Mouse (Mus musculus): ENCODE measurements at regions not wholly inside any gene's neighbourhood (a gene's known extent, or its start where the extent isn't known, plus 50 kb on each side); places are given as distances from the start of the nearest gene placed in this dataset.

DNA sequence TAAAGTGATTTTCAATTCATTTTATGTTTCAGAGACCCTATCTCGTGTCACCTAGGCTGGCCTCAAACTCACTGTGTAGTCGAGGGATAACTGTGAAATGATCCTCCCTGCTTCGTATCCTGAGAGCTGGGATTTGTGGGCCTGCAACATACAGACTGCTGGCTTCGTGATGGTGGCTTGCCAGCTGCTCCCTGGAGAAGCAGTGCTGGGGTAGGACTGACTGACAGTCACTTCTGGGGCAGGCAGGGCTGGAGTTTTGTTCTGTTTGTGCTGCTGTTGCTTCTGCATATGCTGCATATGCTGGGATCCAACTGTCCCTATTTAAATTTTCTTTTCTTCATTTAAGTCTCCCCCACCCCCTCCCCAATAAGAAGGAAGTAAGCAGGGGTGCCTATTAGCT is 1217.0 kb upstream of the A1bg start:
- ATAC-seq (replicated peaks; ENCODE audit: low read depth, poor library complexity, severe bottlenecking), result no peak

DNA sequence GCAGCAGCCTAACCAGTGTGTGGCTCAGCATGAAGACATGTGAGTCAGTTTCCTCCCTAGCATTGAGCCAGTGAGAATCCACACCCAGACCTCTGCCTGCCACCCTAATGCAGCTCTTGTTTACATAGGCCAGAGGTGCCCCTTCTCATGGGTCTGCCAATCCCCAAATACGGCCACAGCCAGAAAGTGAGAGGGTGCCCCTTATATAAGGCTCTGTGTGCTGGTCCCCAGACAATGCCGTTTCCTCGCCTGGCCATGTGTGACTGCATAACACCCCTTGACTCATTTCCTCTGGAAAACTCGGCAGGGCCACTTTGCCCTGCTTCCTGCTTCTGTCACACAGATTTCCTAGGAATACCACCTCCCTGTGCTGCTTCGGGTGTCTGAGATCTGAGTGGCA is 1216.4 kb upstream of the A1bg start:
- ATAC-seq (replicated peaks; ENCODE audit: low read depth, poor library complexity, severe bottlenecking), result no peak

DNA sequence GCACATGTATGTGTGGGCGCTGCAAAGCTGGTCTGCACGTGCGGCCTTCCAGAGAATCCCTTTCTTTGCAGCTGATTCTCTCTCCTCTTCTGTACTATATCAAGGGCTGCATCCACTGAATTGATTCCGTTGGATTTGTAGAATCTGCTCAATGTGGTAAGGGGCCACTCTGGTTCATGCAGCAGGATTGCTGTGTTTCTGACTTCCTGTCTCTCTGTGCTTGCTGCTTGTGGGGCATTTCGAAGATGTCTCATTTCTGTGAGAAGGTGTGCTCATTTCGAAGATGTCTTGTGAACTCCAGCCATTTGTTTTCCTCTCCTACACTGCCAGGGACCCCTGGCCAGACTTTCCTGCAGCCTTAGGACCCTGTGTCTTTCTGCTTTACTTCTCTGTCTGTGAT is 1215.9 kb upstream of the A1bg start:
- ATAC-seq (replicated peaks; ENCODE audit: low read depth, poor library complexity, severe bottlenecking), result no peak

DNA sequence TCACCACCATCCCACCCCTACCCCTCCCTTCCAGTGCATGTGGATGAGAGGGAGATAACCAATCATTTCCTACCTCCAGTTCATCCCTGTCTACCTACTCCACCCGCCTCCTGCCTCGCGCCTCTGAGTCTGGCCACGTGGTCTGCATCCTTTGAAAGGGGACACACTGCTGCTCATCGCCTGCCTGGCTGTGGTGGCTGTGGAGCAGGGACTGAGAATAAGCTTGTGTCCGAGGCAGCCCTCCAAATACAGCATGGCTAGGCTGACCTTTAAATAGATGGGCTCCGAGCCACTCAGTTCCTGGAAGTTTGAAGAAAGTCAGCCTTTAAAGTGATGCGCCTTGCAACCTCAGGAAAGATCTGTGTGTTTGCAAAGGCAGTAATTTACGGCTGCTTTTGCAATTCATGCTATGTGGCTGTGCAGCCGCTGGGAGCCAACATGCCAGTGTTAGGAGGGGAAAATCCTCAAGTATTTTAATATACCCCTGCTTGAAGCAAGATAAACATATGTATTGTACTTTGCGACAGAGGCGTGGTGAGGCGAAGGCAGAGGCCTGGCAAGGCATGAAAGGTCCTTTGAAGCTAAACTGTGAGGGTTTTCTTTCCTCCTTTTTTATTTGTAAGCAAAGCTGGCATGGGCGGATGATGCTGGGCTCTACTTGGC is 1214.3 kb upstream of the A1bg start:
- no peak for ATAC-seq (replicated peaks; ENCODE audit: low read depth, poor library complexity, severe bottlenecking)

DNA sequence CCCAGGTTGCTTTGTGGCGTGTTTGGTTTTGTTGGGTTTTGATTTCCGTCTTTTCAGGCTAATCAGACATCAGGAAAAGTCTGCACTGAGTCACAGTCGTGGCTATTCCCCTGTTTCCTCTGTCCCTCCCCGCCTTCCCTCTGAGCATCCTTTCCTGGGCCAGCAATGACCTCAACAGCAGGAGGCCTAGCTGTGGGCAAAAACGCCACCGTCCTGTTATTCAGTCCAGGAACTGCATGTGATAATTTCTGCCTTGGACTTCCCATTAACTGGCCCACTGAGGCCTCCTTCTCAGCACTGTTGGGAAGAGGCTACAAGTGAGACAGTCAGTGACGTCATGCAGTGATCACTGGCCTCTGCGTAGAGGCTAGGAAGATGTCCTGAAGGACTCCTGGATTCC is 1212.0 kb upstream of the A1bg start:
- no peak for ATAC-seq (replicated peaks; ENCODE audit: low read depth, poor library complexity, severe bottlenecking)

DNA sequence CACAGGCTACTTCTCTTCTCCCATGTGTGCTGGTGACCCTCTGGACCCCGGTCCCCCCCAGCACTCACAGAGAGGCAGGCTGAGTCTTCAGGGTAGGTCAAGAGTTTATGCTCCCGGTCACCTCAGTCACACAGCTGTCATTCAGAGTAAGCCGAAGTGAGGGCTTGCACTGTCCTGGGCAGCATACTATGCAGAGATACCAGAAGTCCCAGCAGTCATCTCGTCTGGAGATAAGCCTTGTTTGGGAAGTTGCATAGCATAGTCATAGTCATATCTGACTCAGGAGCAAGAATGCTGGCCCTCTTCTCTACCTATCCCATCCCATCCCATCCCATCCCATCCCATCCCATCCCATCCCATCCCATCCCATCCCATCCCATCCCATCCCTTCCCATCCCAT is 1211.5 kb upstream of the A1bg start:
- no peak for ATAC-seq (replicated peaks; ENCODE audit: low read depth, poor library complexity, severe bottlenecking)

DNA sequence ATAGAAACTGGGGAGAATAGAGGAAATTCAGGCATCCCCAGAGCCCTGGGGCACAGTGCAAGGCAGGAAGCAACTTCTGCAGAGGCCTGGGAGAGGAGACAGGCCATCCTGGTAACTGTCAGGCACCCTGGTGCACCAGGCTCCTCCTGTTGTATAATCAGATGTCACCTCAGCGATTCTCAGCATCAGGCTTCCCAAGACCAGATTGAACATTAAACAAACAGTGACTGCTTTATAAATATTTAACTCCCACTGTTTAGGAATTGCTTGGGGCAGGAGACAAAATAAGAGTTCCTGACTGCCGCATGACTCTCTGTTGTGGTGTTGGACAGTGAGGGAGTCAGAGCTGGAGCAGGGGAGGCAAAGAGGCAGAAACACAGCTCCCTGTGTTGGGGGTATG is 1210.1 kb upstream of the A1bg start:
- ATAC-seq (replicated peaks; ENCODE audit: low read depth, poor library complexity, severe bottlenecking), result no peak

DNA sequence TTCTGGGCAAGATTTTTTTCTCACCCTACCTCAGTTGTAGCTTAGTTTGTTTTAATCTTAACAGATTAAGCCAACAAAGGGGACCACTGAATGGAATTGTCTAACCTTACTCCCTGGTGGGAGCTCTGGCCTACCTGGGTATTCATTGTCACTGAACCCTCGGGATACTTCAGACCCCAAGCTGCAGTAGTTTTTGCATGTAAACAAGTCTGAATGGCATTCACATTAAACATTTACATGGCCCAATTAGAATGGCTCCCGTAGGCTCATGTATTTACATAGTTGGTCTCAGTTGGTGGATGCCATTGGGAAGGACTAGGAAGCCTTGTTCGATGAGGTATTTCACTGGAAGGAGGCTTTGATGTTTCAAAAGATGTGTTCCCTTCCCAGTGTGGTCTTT is 1208.9 kb upstream of the A1bg start:
- no peak for ATAC-seq (replicated peaks; ENCODE audit: low read depth, poor library complexity, severe bottlenecking)

DNA sequence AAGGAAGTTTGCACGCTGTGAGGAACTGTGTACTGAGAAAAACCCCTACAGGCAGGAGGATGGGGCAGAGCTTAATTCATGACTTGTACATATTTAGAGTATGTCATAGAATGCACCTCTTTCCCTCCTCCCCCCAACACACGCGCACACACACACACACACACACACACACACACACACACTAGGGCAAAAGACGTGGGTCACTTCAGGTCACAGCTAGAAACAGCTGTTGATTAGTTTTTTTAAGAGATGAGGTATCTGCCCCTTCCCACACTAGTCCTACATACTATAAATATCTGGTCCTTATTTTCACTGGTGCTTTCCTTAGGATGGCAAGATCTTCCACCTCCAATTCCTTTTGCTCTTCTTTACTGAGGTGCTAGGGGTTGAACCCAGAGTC is 1207.7 kb upstream of the A1bg start:
- ATAC-seq (replicated peaks; ENCODE audit: low read depth, poor library complexity, severe bottlenecking), result no peak

DNA sequence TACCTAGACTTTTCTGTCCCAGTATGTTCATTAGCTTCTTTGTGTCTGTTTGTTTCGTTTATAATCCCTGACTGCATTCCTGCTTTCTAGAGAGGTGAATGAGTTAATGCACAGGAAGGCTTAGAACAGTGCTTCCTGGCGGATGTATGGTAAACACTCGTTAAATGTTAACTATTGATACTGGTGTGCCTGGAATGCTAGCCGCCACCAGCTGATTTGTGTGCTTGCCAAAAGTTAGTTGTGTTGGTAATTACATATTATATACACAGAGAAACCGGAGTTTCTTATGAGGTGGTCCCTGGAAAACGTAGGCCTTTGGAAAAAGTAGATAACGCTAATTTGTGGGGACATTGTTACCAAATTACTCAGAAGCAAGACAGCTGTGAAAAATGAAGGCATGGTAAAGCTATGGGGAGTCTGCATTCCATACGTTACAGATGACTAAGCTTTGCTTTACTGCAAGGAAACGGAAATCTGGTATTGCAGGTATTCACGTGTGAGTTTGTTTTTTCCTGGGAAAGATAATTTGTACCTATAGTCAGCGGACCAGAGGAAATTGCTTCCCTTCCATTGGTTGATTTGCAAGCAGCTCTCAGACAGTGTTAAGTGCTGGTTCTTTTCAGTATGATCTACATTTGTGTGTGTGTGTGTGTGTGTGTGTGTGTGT is 1205.9 kb upstream of the A1bg start:
- ATAC-seq (replicated peaks; ENCODE audit: low read depth, poor library complexity, severe bottlenecking), result no peak

DNA sequence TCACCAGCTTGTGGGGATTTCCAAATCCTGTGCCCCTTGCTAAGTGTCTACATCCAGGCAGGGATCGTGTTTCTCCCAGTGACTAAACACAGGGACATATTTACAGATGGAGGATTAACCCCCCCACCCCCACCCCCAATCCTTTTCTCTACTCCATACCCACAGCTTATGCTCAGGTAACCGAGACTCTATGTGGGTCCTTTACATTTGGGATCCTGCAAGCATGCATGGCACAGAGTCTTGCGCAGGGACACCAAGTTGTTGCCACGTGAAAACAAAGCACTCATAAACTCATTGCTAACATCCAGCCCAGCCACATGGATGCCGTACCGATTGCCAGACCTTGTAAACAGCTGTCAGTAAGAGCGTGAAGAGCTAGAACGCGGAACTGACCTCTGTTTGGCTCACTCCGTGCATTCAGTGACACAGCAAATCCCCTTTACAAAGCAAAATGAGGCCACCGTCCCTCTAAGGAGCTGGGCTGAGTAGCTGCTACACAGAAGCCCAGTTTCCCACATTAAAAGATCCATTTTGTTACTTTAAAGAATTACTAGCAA is 1204.9 kb upstream of the A1bg start:
- peak; percentile 84 for ATAC-seq (replicated peaks; ENCODE audit: low read depth, poor library complexity, severe bottlenecking)

DNA sequence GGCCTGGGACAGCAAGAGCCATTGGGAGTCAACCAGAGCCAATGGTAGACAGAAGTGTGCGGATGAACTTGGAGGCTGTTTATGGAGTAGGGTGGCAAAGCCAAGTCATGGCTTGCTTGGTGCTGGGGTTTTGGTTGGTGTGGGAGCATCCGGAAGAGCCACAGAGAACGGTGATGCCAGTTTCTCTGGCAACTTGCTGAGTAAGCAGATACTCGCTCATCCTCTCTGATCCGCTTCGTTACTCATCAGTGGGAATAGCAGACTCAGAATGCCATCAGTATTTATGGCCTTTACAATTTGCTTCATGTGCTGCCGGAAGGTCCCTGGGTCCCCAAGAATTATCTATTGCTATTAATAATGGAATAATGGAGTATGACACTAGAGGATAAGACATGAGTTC is 1202.9 kb upstream of the A1bg start:
- no peak for ATAC-seq (replicated peaks; ENCODE audit: low read depth, poor library complexity, severe bottlenecking)

DNA sequence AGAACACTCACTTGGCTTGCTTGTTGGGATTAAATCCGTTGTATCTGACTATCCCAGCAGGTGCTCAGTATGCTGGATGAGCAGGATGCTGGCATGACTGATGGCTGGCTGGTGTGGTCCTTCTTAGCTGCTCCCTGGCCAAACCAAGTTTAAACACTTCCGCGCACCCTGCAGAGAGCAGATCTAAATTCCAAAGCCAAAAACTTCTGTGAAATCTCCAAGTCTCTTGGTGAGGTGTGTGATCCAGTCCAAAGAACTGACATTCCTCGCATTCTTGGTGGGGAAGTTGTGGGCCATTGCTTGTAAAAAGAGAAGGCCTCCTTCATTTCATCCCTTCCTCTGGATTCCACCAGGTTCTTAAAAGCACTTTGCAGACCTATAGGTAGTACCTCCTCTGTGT is 1200.9 kb upstream of the A1bg start:
- ATAC-seq (replicated peaks; ENCODE audit: low read depth, poor library complexity, severe bottlenecking), result no peak

DNA sequence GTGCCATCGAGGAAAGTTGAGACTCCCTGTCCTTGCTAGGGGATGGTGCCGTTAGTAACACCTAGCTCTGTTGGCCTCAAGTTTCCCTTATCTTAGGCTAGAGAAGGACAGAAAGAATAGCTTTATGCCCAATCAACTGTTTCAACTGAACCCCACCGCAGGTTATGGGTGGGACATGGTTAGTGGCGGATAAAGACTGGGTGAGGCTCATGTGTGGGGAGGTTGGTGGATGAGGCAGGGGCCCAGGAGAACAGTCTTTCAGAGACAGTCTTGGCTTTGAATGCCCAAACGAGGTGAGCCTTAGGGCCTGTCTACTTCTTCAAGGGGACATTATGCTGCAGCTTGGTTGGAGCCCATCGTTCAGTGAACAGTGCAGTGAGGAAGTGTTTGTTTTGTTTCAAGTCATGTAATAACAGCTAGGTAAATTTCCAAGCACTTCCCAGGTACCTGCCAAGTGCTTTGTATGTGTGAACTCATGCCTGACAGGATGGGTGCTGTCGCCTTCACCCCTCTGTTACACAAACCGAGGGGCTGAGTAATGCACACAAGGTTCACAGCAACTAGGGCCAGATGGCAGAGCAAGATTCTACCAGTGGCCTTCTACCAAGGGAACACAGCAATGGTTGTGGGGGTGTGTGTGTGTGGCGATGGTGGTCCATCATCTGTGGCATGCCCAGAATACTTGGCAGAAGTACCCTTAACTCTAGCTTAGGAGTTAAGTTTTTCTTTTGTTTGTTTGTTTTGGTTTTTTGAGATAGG is 1199.6 kb upstream of the A1bg start:
- ATAC-seq (replicated peaks; ENCODE audit: low read depth, poor library complexity, severe bottlenecking), result no peak; the same call in 1 of the 2 replicates

DNA sequence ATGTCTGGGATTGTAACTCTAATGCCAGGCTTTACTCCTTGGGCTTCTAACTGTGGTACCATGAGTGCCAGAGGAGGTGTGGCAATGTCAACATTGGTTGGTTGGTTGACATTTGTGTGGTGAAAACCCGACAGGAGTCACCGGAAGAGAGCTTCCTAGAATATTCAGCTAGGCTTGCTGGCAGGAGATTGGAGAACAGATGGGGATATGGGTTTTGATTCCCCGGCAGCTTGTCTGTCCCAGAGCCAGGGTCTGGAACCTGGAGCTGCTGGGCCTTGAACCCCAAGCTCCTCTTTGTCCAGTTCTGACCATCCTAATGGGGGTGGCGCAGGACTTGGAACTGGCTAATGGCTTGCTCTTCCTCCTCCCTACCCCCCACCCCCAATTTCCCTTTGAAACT is 1198.9 kb upstream of the A1bg start:
- ATAC-seq (replicated peaks; ENCODE audit: low read depth, poor library complexity, severe bottlenecking), result no peak

DNA sequence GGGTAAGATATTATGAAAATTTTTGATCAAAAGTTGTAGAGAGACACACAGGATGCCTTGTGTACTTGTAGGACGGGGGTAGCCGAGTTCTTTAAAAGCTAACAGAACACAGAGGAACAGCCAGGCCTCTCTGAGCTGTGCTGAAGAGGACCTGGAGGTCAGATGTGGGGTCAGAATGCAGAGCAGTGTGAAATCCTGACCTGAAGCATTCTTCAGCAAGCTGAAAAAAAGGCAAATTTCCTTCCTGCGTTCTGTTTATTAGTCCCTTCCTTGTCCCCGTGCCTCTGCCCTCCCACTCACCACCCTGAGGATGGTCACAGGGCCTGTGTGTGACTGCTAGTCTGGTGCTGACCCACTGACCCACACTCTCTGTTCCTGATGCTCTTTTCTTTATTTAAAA is 1197.9 kb upstream of the A1bg start:
- ATAC-seq (replicated peaks; ENCODE audit: low read depth, poor library complexity, severe bottlenecking), result no peak

DNA sequence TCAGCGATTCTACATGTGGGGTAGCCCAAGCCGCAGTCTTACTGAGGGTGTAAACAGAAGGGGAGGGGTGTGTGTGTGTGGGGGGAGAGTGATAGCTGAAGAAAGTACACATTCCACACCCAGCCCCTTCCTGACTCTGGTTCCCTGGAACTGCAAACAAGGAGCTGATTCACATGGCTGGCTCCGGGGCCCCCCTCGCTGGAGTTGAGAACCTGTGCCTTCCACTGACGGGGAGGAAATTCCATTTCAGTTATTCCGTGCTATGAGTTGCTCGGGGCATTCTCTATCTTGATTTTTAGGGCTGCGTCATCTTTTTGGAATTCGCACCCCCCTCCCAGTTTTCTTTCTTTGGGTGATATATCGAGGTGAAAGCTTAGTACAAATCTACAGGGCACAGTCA is 1196.2 kb upstream of the A1bg start:
- no peak for ATAC-seq (replicated peaks; ENCODE audit: low read depth, poor library complexity, severe bottlenecking)

DNA sequence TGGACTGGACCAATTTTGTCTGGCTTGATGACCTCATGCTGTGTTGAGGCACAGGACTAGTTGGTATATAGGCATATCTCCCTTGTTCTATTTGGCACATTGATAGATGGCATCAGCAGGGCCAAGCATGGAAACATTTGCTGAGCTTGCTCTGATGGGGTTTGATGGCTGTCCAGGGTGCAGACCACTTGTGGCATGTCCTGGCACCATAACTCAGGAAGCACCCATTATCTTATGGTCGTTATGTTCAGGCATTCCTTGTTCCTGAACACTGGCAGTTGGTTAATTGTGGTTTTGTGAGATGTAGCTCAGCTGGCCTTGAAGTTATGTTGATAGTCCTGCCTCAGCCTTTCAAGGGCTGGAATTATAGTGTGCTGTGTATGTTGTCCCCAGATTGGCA is 1193.4 kb upstream of the A1bg start:
- ATAC-seq (replicated peaks; ENCODE audit: low read depth, poor library complexity, severe bottlenecking), result peak; percentile 23; the same call in 1 of the 2 replicates

DNA sequence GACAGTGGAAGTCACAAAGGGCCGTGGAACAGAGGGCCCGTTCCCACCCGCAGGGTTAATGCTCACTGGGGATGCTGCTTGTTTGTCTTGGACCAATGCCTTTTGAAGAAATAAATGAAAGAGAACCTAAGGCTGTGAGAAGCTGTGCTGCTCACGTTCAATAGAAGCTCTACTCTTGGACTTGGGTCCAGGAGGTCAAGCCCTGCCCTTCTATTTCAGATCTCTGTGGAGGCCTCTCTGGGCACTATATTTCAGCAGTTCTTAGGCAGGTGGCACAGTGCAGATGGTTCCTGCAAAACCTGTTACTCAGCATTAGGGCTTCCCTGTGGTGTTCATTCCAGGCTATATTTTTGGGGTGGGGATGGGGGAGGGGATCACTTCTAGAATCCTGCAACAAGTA is 1192.0 kb upstream of the A1bg start:
- ATAC-seq (replicated peaks; ENCODE audit: low read depth, poor library complexity, severe bottlenecking), result no peak

DNA sequence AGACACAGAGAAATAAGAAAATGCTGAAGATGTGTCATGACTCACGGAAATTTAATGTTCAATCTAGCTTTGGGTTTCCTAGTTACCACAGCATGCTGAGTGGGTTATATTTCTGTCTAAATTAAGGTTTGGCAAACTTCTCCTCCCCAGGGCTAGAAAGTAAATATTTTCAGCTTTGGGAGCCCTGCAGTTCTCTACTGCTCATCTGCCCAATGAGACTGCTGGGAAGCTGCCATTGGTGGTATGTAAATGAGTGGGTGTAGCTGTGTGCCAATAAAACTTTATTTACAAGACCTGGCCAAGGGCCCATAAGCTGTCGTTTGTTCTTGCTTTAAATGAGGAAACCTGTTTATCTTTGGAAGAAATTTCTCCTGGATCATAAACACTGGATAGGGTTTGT is 1189.3 kb upstream of the A1bg start:
- no peak for ATAC-seq (replicated peaks; ENCODE audit: low read depth, poor library complexity, severe bottlenecking)

DNA sequence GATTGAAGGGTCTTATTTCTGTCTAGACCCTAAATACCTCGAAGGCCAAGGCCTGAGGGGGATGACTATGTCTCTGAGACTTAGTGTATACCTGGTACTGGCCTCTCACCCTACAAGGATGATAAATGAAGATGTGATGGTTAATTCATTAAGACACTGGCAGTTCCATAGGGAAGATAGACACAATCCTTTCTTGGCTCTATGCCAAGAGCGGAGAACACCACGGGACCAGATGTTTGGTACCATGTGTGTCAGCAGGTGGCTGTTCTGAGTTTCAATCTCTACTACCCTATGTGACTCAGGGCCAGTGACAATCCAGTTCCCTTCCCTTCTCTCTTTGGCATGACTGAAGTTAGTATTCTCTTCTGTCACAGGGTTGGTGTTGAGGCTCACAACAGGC is 1185.2 kb upstream of the A1bg start:
- ATAC-seq (replicated peaks; ENCODE audit: low read depth, poor library complexity, severe bottlenecking), result no peak
